In the genomic region with DNA sequence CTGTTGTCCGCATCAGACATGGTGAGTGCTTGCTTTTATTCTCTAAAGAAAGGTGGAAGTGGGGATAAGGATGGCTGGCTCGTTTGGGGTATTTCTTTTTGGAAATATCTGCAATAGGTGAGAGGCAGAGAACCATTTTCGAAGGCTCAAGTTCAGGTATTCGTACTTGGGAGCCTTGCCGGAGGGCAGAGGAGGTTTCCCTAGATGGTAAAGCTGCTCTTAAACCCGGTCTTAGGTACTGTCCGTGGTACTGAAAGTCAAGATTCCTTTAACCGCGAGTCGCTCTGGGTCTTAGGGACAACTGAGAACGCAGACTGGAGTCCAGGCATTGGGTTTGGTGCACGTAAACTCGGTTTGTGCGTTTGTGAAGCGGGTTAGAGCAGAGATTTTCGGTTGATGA, we compare ENCODE assay signal across 10 mouse cellular contexts. TPM values are rescaled to one million over a fixed set of nuclear protein-coding genes. Genes with fewer than 3 reads are reported as not detected.
DNase-seq lines count a peak whose midpoint lies in the region; ATAC-seq and TF ChIP-seq lines count a peak whose summit lies in the region.
"Had no signal": no experiment of that assay in that cellular context is flagged by ENCODE, and none has a peak within 500 bp of the region (broad histone marks: within the 10 kb centered on the region; RNA-seq: fewer than 3 reads in every experiment).

No protein-coding gene starts in this region.

- H3K36me3 ChIP-seq in kidney, postnatal 0 days (ENCODE audit: insufficient read depth, low read length) = no peaks in the 10 kb centered on the region
- H3K36me3 ChIP-seq in stomach, postnatal 0 days (ENCODE audit: control insufficient read depth, insufficient read depth, low read length) = no peaks in the 10 kb centered on the region
- H3K36me3 ChIP-seq: embryonic facial prominence, embryonic 12.5 days; intestine, embryonic 15.5 days had no signal

- no peak overlapping the region for H3K4me3 ChIP-seq in kidney, postnatal 0 days (replicated peaks; ENCODE audit: low read depth, low read length)
- no peak overlapping the region for H3K4me3 ChIP-seq in stomach, postnatal 0 days (ENCODE audit: low read depth, low read length)
- H3K4me3 ChIP-seq: embryonic facial prominence, embryonic 12.5 days; intestine, embryonic 15.5 days had no signal

- no peak for ATAC-seq in kidney, postnatal 0 days (replicated peaks; ENCODE audit: low FRiP score, low read depth)
- no peak for ATAC-seq in stomach, postnatal 0 days (ENCODE audit: low FRiP score, low TSS enrichment)
- ATAC-seq: intestine, embryonic 15.5 days had no signal

- WGBS in kidney, postnatal 0 days = 1% methylated on average over 16 of the region's 16 CpGs
- whole genome bisulfite sequencing in stomach, postnatal 0 days = 2% methylated on average over 16 of the region's 16 CpGs

- no peak overlapping the region for H3K4me2 ChIP-seq in kidney, postnatal 0 days (ENCODE audit: low read length)
- H3K4me2 ChIP-seq in stomach, postnatal 0 days (replicated peaks; ENCODE audit: low read depth) = no peak overlapping the region
- H3K4me2 ChIP-seq: embryonic facial prominence, embryonic 12.5 days; intestine, embryonic 15.5 days had no signal

- no peak for TF ChIP-seq EP300 in stomach, postnatal 0 days (optimal IDR thresholded peaks at IDR 0.05)

- no peak overlapping the region for H3K9ac ChIP-seq in kidney, postnatal 0 days (ENCODE audit: low read depth, low read length)
- H3K9ac ChIP-seq in stomach, postnatal 0 days (ENCODE audit: low read length) = no peak overlapping the region
- H3K9ac ChIP-seq: embryonic facial prominence, embryonic 12.5 days; intestine, embryonic 15.5 days had no signal

- H3K27ac ChIP-seq in kidney, postnatal 0 days = no peak overlapping the region
- no peak overlapping the region for H3K27ac ChIP-seq in stomach, postnatal 0 days (replicated peaks)
- H3K27ac ChIP-seq: embryonic facial prominence, embryonic 12.5 days; intestine, embryonic 15.5 days had no signal

- peak; percentile 22 to 59 for DNase-seq in cerebellum, postnatal 10 days
- no peak for DNase-seq in cerebellum, adult 9-10 months
- DNase-seq in testis, postnatal 14 days (ENCODE audit: low spot score) = peak; percentile 51
- no peak for DNase-seq in testis, postnatal 10 days (ENCODE audit: low spot score)
- DNase-seq in kidney, postnatal 0 days (ENCODE audit: low spot score) = peak; percentile 93
- peak; percentile 26 for DNase-seq in stomach, postnatal 0 days (ENCODE audit: low spot score)
- no peak for DNase-seq in left cerebral cortex, postnatal 36 days (ENCODE audit: low spot score in 2 of 2)
- DNase-seq in liver = no peak

- no peak for TF ChIP-seq CTCF in kidney, postnatal 0 days (IDR thresholded peaks at IDR 0.05; ENCODE audit: low read depth)
- no peak for TF ChIP-seq CTCF in stomach, postnatal 0 days (IDR thresholded peaks at IDR 0.05; ENCODE audit: low read depth)

- intact Hi-C loops in left cerebral cortex, postnatal 36 days (cut with DNase I) = loop anchor here (5.0 to 10.0 kb wide), 3 partner anchors 233 to 1714 kb away; a partner anchor contains a TSS

- H3K27me3 ChIP-seq in kidney, postnatal 0 days (ENCODE audit: insufficient read depth, low read length) = peaks cover 87% of the 10 kb centered on the region
- peaks cover 37% of the 10 kb centered on the region; the same call in 1 of the 2 replicates for H3K27me3 ChIP-seq in stomach, postnatal 0 days (ENCODE audit: control insufficient read depth, insufficient read depth, low read length)

- H3K4me1 ChIP-seq in kidney, postnatal 0 days (replicated peaks; ENCODE audit: insufficient read depth, low read length) = no peaks in the 10 kb centered on the region
- no peaks in the 10 kb centered on the region for H3K4me1 ChIP-seq in stomach, postnatal 0 days (replicated peaks; ENCODE audit: control insufficient read depth, insufficient read depth)
- H3K4me1 ChIP-seq: embryonic facial prominence, embryonic 12.5 days; intestine, embryonic 15.5 days had no signal

- no peaks in the 10 kb centered on the region for H3K9me3 ChIP-seq in kidney, postnatal 0 days (replicated peaks; ENCODE audit: low read length)
- no peaks in the 10 kb centered on the region for H3K9me3 ChIP-seq in stomach, postnatal 0 days (ENCODE audit: control insufficient read depth, low read length)
- H3K9me3 ChIP-seq: embryonic facial prominence, embryonic 12.5 days; intestine, embryonic 15.5 days had no signal

RNA-seq across cellular contexts. Expression of a gene that starts 0.4 kb away (rescaled TPM):
- polyA plus RNA-seq in kidney, postnatal 0 days (2015; fragmentation: Nextera tagmentation; extraction: Ambion mirVana) = not detected in 2 replicates
- not detected in 2 replicates for polyA plus RNA-seq in stomach, postnatal 0 days (2015; fragmentation: Nextera tagmentation; extraction: Ambion mirVana)
- total RNA-seq in left cerebral cortex, postnatal 36 days (2021) = under 1 TPM in 1 of 2 experiments, not detected in 1; 0.17 TPM
- polyA plus RNA-seq: intestine, embryonic 15.5 days had no signal

Comparison
In these comparisons a context has a peak if more than half of its experiments do, and no peak if none do; other contexts are left out.
1. DNase-seq: peak in cerebellum, postnatal 10 days (2 of 2), testis, postnatal 14 days (single experiment), kidney, postnatal 0 days (single experiment) and stomach, postnatal 0 days (single experiment); none in cerebellum, adult 9-10 months (single experiment), testis, postnatal 10 days (single experiment), left cerebral cortex, postnatal 36 days (0 of 2) and liver (single experiment).